Mouse (Mus musculus): Measurements from ENCODE around the gene Rragc.

- TF ChIP-seq CTCF (conservative IDR thresholded peaks at IDR 0.05; ENCODE audit: low read length) = no peak
- TF ChIP-seq NANOG (IDR thresholded peaks at IDR 0.05; ENCODE audit: borderline replicate concordance, low read length) = peak; percentile 87
- TF ChIP-seq POU5F1 (IDR thresholded peaks at IDR 0.05; ENCODE audit: borderline replicate concordance, low read length) = no peak
These were observed 52.2 kb downstream of the Rragc start for GRCm38 (mm10) chr4:123969458-123969857.

All from E14TG2a.4 (cell line).